Mouse (Mus musculus): Measurements from ENCODE around the gene 5031410I06Rik. TPM values are rescaled to one million over a fixed set of nuclear protein-coding genes. Genes with fewer than 3 reads are reported as not detected.

5031410I06Rik gene
- not detected for polyA plus RNA-seq (2014; fragmentation: Illumina TruSeq; extraction: RNeasy Lipid Tissue Mini Kit (QIAGEN cat#74804); ENCODE audit: insufficient read depth, low read depth, low replicate concordance)

GRCm38 (mm10) chr5:26105262-26105661 lies at the start of gene 5031410I06Rik:
Gene 5031410I06Rik (minus strand): TSS chr5:26105362.

GRCm38 (mm10) chr5:26121321-26121720 lies 16.2 kb upstream of the 5031410I06Rik start, which contains the start of gene Gm10220:
Gene Gm10220 (minus strand): TSS chr5:26121421.

GRCm38 (mm10) chr5:26089191-26089590 lies 16.0 kb downstream of the 5031410I06Rik start, which contains the start of gene Gm10471:
Gene Gm10471 (minus strand): TSS chr5:26089291.

GRCm38 (mm10) chr5:26058481-26058880 lies 46.7 kb downstream of the 5031410I06Rik start, which contains the start of gene Gm7347:
Gene Gm7347 (minus strand): TSS chr5:26058581.

Other genes with a start within 250 kb of the 5031410I06Rik start
- gene Gm21663, start 163.0 kb downstream of the 5031410I06Rik start, polyA plus RNA-seq (2014; fragmentation: Illumina TruSeq; extraction: RNeasy Lipid Tissue Mini Kit (QIAGEN cat#74804); ENCODE audit: insufficient read depth, low read depth, low replicate concordance) = not detected
- gene Gm21671, start 150.9 kb downstream of the 5031410I06Rik start, polyA plus RNA-seq (2014; fragmentation: Illumina TruSeq; extraction: RNeasy Lipid Tissue Mini Kit (QIAGEN cat#74804); ENCODE audit: insufficient read depth, low read depth, low replicate concordance) = not detected
- gene Gm21680, start 132.7 kb downstream of the 5031410I06Rik start, polyA plus RNA-seq (2014; fragmentation: Illumina TruSeq; extraction: RNeasy Lipid Tissue Mini Kit (QIAGEN cat#74804); ENCODE audit: insufficient read depth, low read depth, low replicate concordance) = not detected
- not detected for gene Gm21698, start 116.7 kb downstream of the 5031410I06Rik start, polyA plus RNA-seq (2014; fragmentation: Illumina TruSeq; extraction: RNeasy Lipid Tissue Mini Kit (QIAGEN cat#74804); ENCODE audit: insufficient read depth, low read depth, low replicate concordance)
- not detected for gene Gm1979, start 100.6 kb downstream of the 5031410I06Rik start, polyA plus RNA-seq (2014; fragmentation: Illumina TruSeq; extraction: RNeasy Lipid Tissue Mini Kit (QIAGEN cat#74804); ENCODE audit: insufficient read depth, low read depth, low replicate concordance)
- not detected for gene Gm5862, start 82.4 kb downstream of the 5031410I06Rik start, polyA plus RNA-seq (2014; fragmentation: Illumina TruSeq; extraction: RNeasy Lipid Tissue Mini Kit (QIAGEN cat#74804); ENCODE audit: insufficient read depth, low read depth, low replicate concordance)
- gene Speer4a, start 65.8 kb downstream of the 5031410I06Rik start, polyA plus RNA-seq (2014; fragmentation: Illumina TruSeq; extraction: RNeasy Lipid Tissue Mini Kit (QIAGEN cat#74804); ENCODE audit: insufficient read depth, low read depth, low replicate concordance) = not detected
- not detected for gene Gm7347, start 46.8 kb downstream of the 5031410I06Rik start, polyA plus RNA-seq (2014; fragmentation: Illumina TruSeq; extraction: RNeasy Lipid Tissue Mini Kit (QIAGEN cat#74804); ENCODE audit: insufficient read depth, low read depth, low replicate concordance)
- gene Gm10471, start 16.1 kb downstream of the 5031410I06Rik start, polyA plus RNA-seq (2014; fragmentation: Illumina TruSeq; extraction: RNeasy Lipid Tissue Mini Kit (QIAGEN cat#74804); ENCODE audit: insufficient read depth, low read depth, low replicate concordance) = not detected
- not detected for gene Gm10220, start 16.1 kb upstream of the 5031410I06Rik start, polyA plus RNA-seq (2014; fragmentation: Illumina TruSeq; extraction: RNeasy Lipid Tissue Mini Kit (QIAGEN cat#74804); ENCODE audit: insufficient read depth, low read depth, low replicate concordance)
- not detected for gene Gm7361, start 152.3 kb upstream of the 5031410I06Rik start, polyA plus RNA-seq (2014; fragmentation: Illumina TruSeq; extraction: RNeasy Lipid Tissue Mini Kit (QIAGEN cat#74804); ENCODE audit: insufficient read depth, low read depth, low replicate concordance)